ENCODE assay signal across 1 mouse cellular context in genomic region chr8:123373403-123374238, GRCm38 (mm10).
TF ChIP-seq lines count a peak whose summit lies in the region.

Tcf25 (plus strand) TSS chr8:123373753.

TF ChIP-seq in CH12.LX, 34 proteins besides CTCF, POLR2A, EP300 and RAD21 (continued from another document):
- no peak for TF ChIP-seq MAFK (IDR thresholded peaks at IDR 0.05; ENCODE audit: insufficient replicate concordance, low read length)
- peak; percentile 81; the same call in 1 of the 2 replicates for TF ChIP-seq POLR2AphosphoS2 (IDR thresholded peaks at IDR 0.05; ENCODE audit: low read depth, low read length)
- no peak for TF ChIP-seq USF1 (IDR thresholded peaks at IDR 0.05; ENCODE audit: low read depth, low read length)
- TF ChIP-seq BHLHE40 (IDR thresholded peaks at IDR 0.05; ENCODE audit: low read depth, low read length): no peak
- TF ChIP-seq TBP (conservative IDR thresholded peaks at IDR 0.05; ENCODE audit: low read depth, low read length): peak; percentile 50; the same call in 1 of the 2 replicates
- no peak; the same call in 1 of the 2 replicates for TF ChIP-seq IRF4 (IDR thresholded peaks at IDR 0.05; ENCODE audit: low read depth, low read length)
- peak; percentile 18 for TF ChIP-seq JUND (conservative IDR thresholded peaks at IDR 0.05; ENCODE audit: low read depth, low read length)
- no peak for TF ChIP-seq ZNF384 (IDR thresholded peaks at IDR 0.05; ENCODE audit: low read depth, low read length)
- TF ChIP-seq HCFC1 (IDR thresholded peaks at IDR 0.05; ENCODE audit: low read depth, low read length): peak; percentile 84
- peak; percentile 11 for TF ChIP-seq ETS1 (conservative IDR thresholded peaks at IDR 0.05; ENCODE audit: low read depth, low read length)
- peak; percentile 91 for TF ChIP-seq ELF1 (IDR thresholded peaks at IDR 0.05; ENCODE audit: low read depth, low read length)
- no peak for TF ChIP-seq MYC (IDR thresholded peaks at IDR 0.05; ENCODE audit: low read depth, low read length)
- TF ChIP-seq CHD1 (IDR thresholded peaks at IDR 0.05; ENCODE audit: low read depth, low read length): no peak
- peak; percentile 90 for TF ChIP-seq NRF1 (IDR thresholded peaks at IDR 0.05; ENCODE audit: low read depth, low read length)
- TF ChIP-seq TCF12 (IDR thresholded peaks at IDR 0.05; ENCODE audit: low read depth, low read length): peak; percentile 82
- TF ChIP-seq NELFE (IDR thresholded peaks at IDR 0.05; ENCODE audit: low read depth, low read length): peak; percentile 93
- 0 out of 2 replicates have a peak, but pooled peaks have one; percentile 9 for TF ChIP-seq MEF2A (IDR thresholded peaks at IDR 0.05; ENCODE audit: borderline replicate concordance, low read depth, low read length)
- TF ChIP-seq CHD2 (IDR thresholded peaks at IDR 0.05; ENCODE audit: low read length): peak; percentile 99
- TF ChIP-seq PAX5 (IDR thresholded peaks at IDR 0.05; ENCODE audit: low read length): no peak
- no peak for TF ChIP-seq MAX (IDR thresholded peaks at IDR 0.05; ENCODE audit: low read length)
- peak; percentile 91 for TF ChIP-seq ZMIZ1 (IDR thresholded peaks at IDR 0.05; ENCODE audit: low read depth, low read length)
- TF ChIP-seq ZKSCAN1 (IDR thresholded peaks at IDR 0.05; ENCODE audit: borderline replicate concordance, low read depth, low read length): no peak
- TF ChIP-seq SIN3A (IDR thresholded peaks at IDR 0.05; ENCODE audit: low read length): peak; percentile 57
